Mouse (Mus musculus) forebrain, embryonic 12.5 days (tissue): ENCODE measurements around the gene Yrdc. TPM values are rescaled to one million over a fixed set of nuclear protein-coding genes. Genes with fewer than 3 reads are reported as not detected.

Experiments used
- ATAC-seq: fragments of 200-750 bp; cut with Nextera tagmentation; 2 replicates; pipeline ENCODE4 v1.8.0; 2017; ENCODE audit warnings: moderate TSS enrichment; ENCODE audit not compliant: low FRiP score
- H3K27ac ChIP-seq: fragments of 300-500 bp; sonication (generic); 2 replicates; pipeline ENCODE4 v1.5.1; 2016; ENCODE audit warnings: mild to moderate bottlenecking
- H3K27me3 ChIP-seq: fragments of 300-500 bp; sonication (generic); 2 replicates; pipeline ENCODE4 v1.6.1; 2016; ENCODE audit warnings: mild to moderate bottlenecking
- H3K36me3 ChIP-seq: fragments of 300-500 bp; sonication (generic); replicated peaks from 2 replicates; pipeline ENCODE4 v1.6.1; 2016; ENCODE audit warnings: mild to moderate bottlenecking
- H3K4me1 ChIP-seq: fragments of 300-500 bp; sonication (generic); 2 replicates; pipeline ENCODE4 v1.6.1; 2016
- H3K4me2 ChIP-seq: fragments of 300-500 bp; sonication (generic); 2 replicates; pipeline ENCODE4 v1.6.1; 2016; ENCODE audit warnings: mild to moderate bottlenecking, moderate library complexity
- H3K4me3 ChIP-seq: fragments of 300-500 bp; sonication (generic); replicated peaks from 2 replicates; pipeline ENCODE4 v1.5.1; 2016; ENCODE audit warnings: mild to moderate bottlenecking
- H3K9ac ChIP-seq: fragments of 300-500 bp; sonication (generic); 2 replicates; pipeline ENCODE4 v1.6.1; 2016; ENCODE audit warnings: mild to moderate bottlenecking
- H3K9me3 ChIP-seq: fragments of 300-500 bp; sonication (generic); 2 replicates; pipeline ENCODE4 v1.6.1; 2016
- WGBS: fragments of 180-500 bp; shearing (Covaris S2); methylation state at CpG from one replicate; pipeline ENCODE4 v1.1.7; 2016; 5-methylcytosine and 5-hydroxymethylcytosine counted together
- polyA plus RNA-seq: library from polyadenylated mRNA; unstranded; fragments of >200 nt; fragmentation: Nextera tagmentation; extraction: Ambion mirVana; gene quantifications from 2 replicates; pipeline ENCODE4 v1.2.1, GENCODE M21; 2016

Gene Yrdc
- polyA plus RNA-seq = 45.0 and 48.5 TPM in 2 replicates

- WGBS = under 1% methylated on average over 73 of the region's 90 CpGs
Observed at GRCm38 (mm10) chr4:124850261-124850913, at the start of gene Yrdc. TSS of gene Yrdc (plus strand) at chr4:124850679.

GRCm38 (mm10) chr4:124801552-124802308 lies 48.7 kb upstream of the Yrdc start, which contains the start of gene Mtf1:
TSS of gene Mtf1 (plus strand) at chr4:124802104.
- Histone ChIP-seq H3K27me3 (no peaks in the 10 kb centered on the region), H3K9ac (peak within 1 kb of the TSS; percentile 90), H3K4me2 (peak within 1 kb of the TSS; percentile 82), H3K4me1 (peaks cover 16% of the 10 kb centered on the region), H3K27ac (peak within 1 kb of the TSS; percentile 98), H3K9me3 (no peaks in the 10 kb centered on the region), H3K4me3 (peak within 1 kb of the TSS; percentile 81), H3K36me3 (peaks cover 39% of the 10 kb centered on the region)
- WGBS = 2% methylated on average over 21 of the region's 21 CpGs
- ATAC-seq = peak; percentile 79

More at GRCm38 (mm10) chr4:124850261-124850913, at the start of gene Yrdc:
- peak within 1 kb of the TSS; percentile 95 for H3K27ac ChIP-seq
- H3K27me3 ChIP-seq = no peaks in the 10 kb centered on the region
- H3K36me3 ChIP-seq = peaks cover 20% of the 10 kb centered on the region
- peaks cover 38% of the 10 kb centered on the region for H3K4me1 ChIP-seq
- H3K4me3 ChIP-seq = peak within 1 kb of the TSS; percentile 100
- ATAC-seq = peak; percentile 93
- peak within 1 kb of the TSS; percentile 93 for H3K4me2 ChIP-seq
- H3K9me3 ChIP-seq = no peaks in the 10 kb centered on the region
- H3K9ac ChIP-seq = peak within 1 kb of the TSS; percentile 94

GRCm38 (mm10) chr4:124802309-124803260 lies 47.9 kb upstream of the Yrdc start:
- peak overlapping the region; percentile 82 for H3K4me2 ChIP-seq
- WGBS = 2% methylated on average over 53 of the region's 53 CpGs
- peak overlapping the region; percentile 90 for H3K9ac ChIP-seq
- peaks cover 44% of the 10 kb centered on the region for H3K36me3 ChIP-seq
- peak overlapping the region; percentile 98 for H3K27ac ChIP-seq
- H3K27me3 ChIP-seq = no peaks in the 10 kb centered on the region
- peak overlapping the region; percentile 81 for H3K4me3 ChIP-seq
- peak; percentile 99 for ATAC-seq
- H3K4me1 ChIP-seq = peaks cover 16% of the 10 kb centered on the region
- no peaks in the 10 kb centered on the region for H3K9me3 ChIP-seq

GRCm38 (mm10) chr4:124803406-124803805 lies 47.1 kb upstream of the Yrdc start:
- ATAC-seq = no peak
- Histone ChIP-seq H3K36me3 (peaks cover 38% of the 10 kb centered on the region), H3K4me2 (peak overlapping the region; percentile 82), H3K27me3 (no peaks in the 10 kb centered on the region), H3K9ac (peak overlapping the region; percentile 90), H3K27ac (no peak overlapping the region), H3K4me1 (peaks cover 16% of the 10 kb centered on the region), H3K9me3 (no peaks in the 10 kb centered on the region), H3K4me3 (peak overlapping the region; percentile 81)
- WGBS = 83% methylated on average over 6 of the region's 6 CpGs

- Histone ChIP-seq H3K4me3 (no peak overlapping the region), H3K27ac (no peak overlapping the region), H3K4me1 (peaks cover 11% of the 10 kb centered on the region), H3K9me3 (no peaks in the 10 kb centered on the region), H3K36me3 (peaks cover 51% of the 10 kb centered on the region), H3K27me3 (no peaks in the 10 kb centered on the region), H3K4me2 (no peak overlapping the region), H3K9ac (no peak overlapping the region)
- 92% methylated on average over 5 of the region's 5 CpGs for WGBS
- no peak for ATAC-seq
Observed at GRCm38 (mm10) chr4:124808511-124808910, 42.0 kb upstream of the Yrdc start.

- Histone ChIP-seq H3K4me3 (no peak overlapping the region), H3K4me2 (no peak overlapping the region), H3K27ac (no peak overlapping the region), H3K9ac (no peak overlapping the region), H3K36me3 (peaks cover 50% of the 10 kb centered on the region), H3K4me1 (peaks cover 8% of the 10 kb centered on the region; the same call in 1 of the 2 replicates), H3K9me3 (no peaks in the 10 kb centered on the region), H3K27me3 (no peaks in the 10 kb centered on the region)
- no peak for ATAC-seq
- 89% methylated on average over 9 of the region's 9 CpGs for WGBS
Observed at GRCm38 (mm10) chr4:124809136-124809883, 41.2 kb upstream of the Yrdc start.

GRCm38 (mm10) chr4:124810056-124810455 lies 40.4 kb upstream of the Yrdc start:
- Histone ChIP-seq H3K4me3 (no peak overlapping the region), H3K36me3 (peaks cover 42% of the 10 kb centered on the region), H3K4me2 (no peak overlapping the region), H3K27ac (no peak overlapping the region), H3K4me1 (peaks cover 8% of the 10 kb centered on the region; the same call in 1 of the 2 replicates), H3K27me3 (no peaks in the 10 kb centered on the region), H3K9ac (no peak overlapping the region), H3K9me3 (no peaks in the 10 kb centered on the region)
- 88% methylated on average over 7 of the region's 7 CpGs for WGBS
- no peak for ATAC-seq

GRCm38 (mm10) chr4:124811347-124811975 lies 39.0 kb upstream of the Yrdc start:
- Histone ChIP-seq H3K36me3 (peaks cover 34% of the 10 kb centered on the region), H3K27me3 (no peaks in the 10 kb centered on the region), H3K27ac (no peak overlapping the region), H3K9me3 (no peaks in the 10 kb centered on the region), H3K9ac (no peak overlapping the region), H3K4me2 (no peak overlapping the region), H3K4me1 (peaks cover 8% of the 10 kb centered on the region; the same call in 1 of the 2 replicates), H3K4me3 (no peak overlapping the region)
- WGBS = 14% methylated on average over 9 of the region's 9 CpGs
- no peak for ATAC-seq

- no peak overlapping the region for H3K4me2 ChIP-seq
- no peak overlapping the region for H3K27ac ChIP-seq
- no peaks in the 10 kb centered on the region for H3K27me3 ChIP-seq
- peaks cover 16% of the 10 kb centered on the region for H3K4me1 ChIP-seq
- no peaks in the 10 kb centered on the region for H3K9me3 ChIP-seq
- peaks cover 24% of the 10 kb centered on the region for H3K36me3 ChIP-seq
- H3K4me3 ChIP-seq = no peak overlapping the region
- WGBS = 95% methylated on average over 11 of the region's 11 CpGs
- no peak overlapping the region for H3K9ac ChIP-seq
- ATAC-seq = no peak
Observed at GRCm38 (mm10) chr4:124815901-124816300, 34.6 kb upstream of the Yrdc start.

- no peak overlapping the region for H3K4me3 ChIP-seq
- no peak overlapping the region for H3K27ac ChIP-seq
- no peaks in the 10 kb centered on the region for H3K27me3 ChIP-seq
- no peak overlapping the region for H3K9ac ChIP-seq
- H3K4me1 ChIP-seq = peaks cover 10% of the 10 kb centered on the region
- H3K36me3 ChIP-seq = peaks cover 35% of the 10 kb centered on the region
- no peak for ATAC-seq
- no peak overlapping the region for H3K4me2 ChIP-seq
- H3K9me3 ChIP-seq = no peaks in the 10 kb centered on the region
- WGBS = 23% methylated on average over 6 of the region's 6 CpGs
Observed at GRCm38 (mm10) chr4:124817803-124818202, 32.7 kb upstream of the Yrdc start.

GRCm38 (mm10) chr4:124818832-124819231 lies 31.6 kb upstream of the Yrdc start:
- H3K4me1 ChIP-seq = peaks cover 10% of the 10 kb centered on the region
- no peak overlapping the region for H3K27ac ChIP-seq
- no peaks in the 10 kb centered on the region for H3K9me3 ChIP-seq
- no peak overlapping the region for H3K4me2 ChIP-seq
- peaks cover 44% of the 10 kb centered on the region for H3K36me3 ChIP-seq
- no peak overlapping the region for H3K4me3 ChIP-seq
- 97% methylated on average over 4 of the region's 4 CpGs for WGBS
- no peak for ATAC-seq
- no peaks in the 10 kb centered on the region for H3K27me3 ChIP-seq
- H3K9ac ChIP-seq = no peak overlapping the region
